Mouse (Mus musculus): Measurements from ENCODE around the gene Rnf146. TPM values are rescaled to one million over a fixed set of nuclear protein-coding genes. Genes with fewer than 3 reads are reported as not detected.

Gene Rnf146
- 107 TPM for polyA plus RNA-seq (2014; fragmentation: Illumina TruSeq; extraction: RNeasy Lipid Tissue Mini Kit (QIAGEN cat#74804); ENCODE audit: low read depth, low replicate concordance)

GRCm38 (mm10) chr10:29362197-29362900 is at the start of gene Rnf146:
Rnf146 (minus strand) TSS chr10:29362442.

DNA sequence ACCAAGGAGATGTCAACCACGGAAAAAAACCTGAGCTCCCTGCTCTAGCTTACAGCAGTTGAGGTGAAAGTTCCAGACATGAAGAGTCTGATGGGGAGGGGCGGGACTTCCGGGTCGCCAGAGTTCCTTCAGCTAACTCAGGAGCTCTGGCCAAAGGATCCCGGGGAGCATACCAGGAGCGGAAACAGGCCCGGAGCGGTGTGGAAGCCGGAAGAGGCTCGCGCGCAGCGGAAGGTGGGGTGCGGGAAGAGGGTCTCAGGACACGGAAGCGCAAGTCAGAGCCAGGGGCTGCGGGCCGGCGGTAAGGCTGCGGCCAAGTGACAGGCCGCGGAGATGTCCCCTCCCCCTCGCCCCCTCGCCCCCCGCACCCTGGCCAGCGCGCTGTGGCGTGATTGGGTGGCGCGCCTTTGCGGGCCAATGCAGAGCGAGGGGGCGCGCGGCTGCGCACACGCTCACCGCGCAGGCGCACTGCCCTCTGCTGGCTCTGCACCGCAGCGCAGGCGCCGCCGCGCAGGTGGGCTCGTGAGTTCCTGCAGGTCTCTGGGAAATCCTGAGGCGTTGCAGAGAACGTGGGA is 49.1 kb downstream of the Rnf146 start, which contains the start of gene Echdc1:
Gene Echdc1, plus strand, starts transcription at position 103 of the 575 bp plus-strand sequence.

Other genes with a start within 250 kb of the Rnf146 start
- 2.1 TPM for gene Soga3, start 218.6 kb downstream of the Rnf146 start, polyA plus RNA-seq (2014; fragmentation: Illumina TruSeq; extraction: RNeasy Lipid Tissue Mini Kit (QIAGEN cat#74804); ENCODE audit: low read depth, low replicate concordance)
- gene Gm49353, start 163.5 kb downstream of the Rnf146 start, polyA plus RNA-seq (2014; fragmentation: Illumina TruSeq; extraction: RNeasy Lipid Tissue Mini Kit (QIAGEN cat#74804); ENCODE audit: low read depth, low replicate concordance): 1.0 TPM
- 3.9 TPM for gene 9330159F19Rik, start 150.8 kb downstream of the Rnf146 start, polyA plus RNA-seq (2014; fragmentation: Illumina TruSeq; extraction: RNeasy Lipid Tissue Mini Kit (QIAGEN cat#74804); ENCODE audit: low read depth, low replicate concordance)
- gene Echdc1, start 49.3 kb downstream of the Rnf146 start, polyA plus RNA-seq (2014; fragmentation: Illumina TruSeq; extraction: RNeasy Lipid Tissue Mini Kit (QIAGEN cat#74804); ENCODE audit: low read depth, low replicate concordance): 105 TPM
- 15.9 TPM for gene Rspo3, start 173.4 kb upstream of the Rnf146 start, polyA plus RNA-seq (2014; fragmentation: Illumina TruSeq; extraction: RNeasy Lipid Tissue Mini Kit (QIAGEN cat#74804); ENCODE audit: low read depth, low replicate concordance)